Mouse (Mus musculus) gastrocnemius, adult 2 months (tissue): ENCODE results near the gene Ptpn11. TPM values are rescaled to one million over a fixed set of nuclear protein-coding genes. Genes with fewer than 3 reads are reported as not detected.

ENCODE experiments used
- DNase-seq: peaks from one replicate; pipeline ENCODE4 v3.0.0; 2022
- H3K27ac ChIP-seq: fragments of 200-600 bp; 2 replicates; pipeline ENCODE4 v1.8.1; 2022; ENCODE audit warnings: mild to moderate bottlenecking
- H3K4me3 ChIP-seq: fragments of 200-600 bp; 2 replicates; pipeline ENCODE4 v1.8.1; 2022; ENCODE audit warnings: mild to moderate bottlenecking, moderate library complexity
- CTCF ChIP-seq: fragments of 200-600 bp; IDR thresholded peaks from 2 replicates; pipeline ENCODE4 v1.8.1; 2022; ENCODE audit warnings: antibody characterized with exemption, mild to moderate bottlenecking, moderate library complexity
- intact Hi-C: fragments of 180-260 bp; cut with DNase I; formaldehyde crosslinking; loops from one replicate; pipeline ENCODE4 v1.15.1; 2025
- total RNA-seq, 2 experiments: library from RNA; stranded (reverse); gene quantifications; 2 replicates each; pipeline ENCODE4 v1.2.3; 2021

Ptpn11 gene
- total RNA-seq, 2 experiments from 2014 or later, result 70.6 to 74.4 TPM

- no peak for DNase-seq
- Histone ChIP-seq H3K27ac (no peak overlapping the region), H3K4me3 (no peak overlapping the region)
- TF ChIP-seq CTCF, result peak; percentile 59
- intact Hi-C loops, result no loop called here
Measured at GRCm38 (mm10) chr5:121126051-121126450, 65.1 kb downstream of the Ptpn11 start.

- DNase-seq, result no peak
- intact Hi-C loops, result no loop called here
- no peak overlapping the region for H3K27ac ChIP-seq
- H3K4me3 ChIP-seq, result no peak overlapping the region
- TF ChIP-seq CTCF, result no peak
Measured at GRCm38 (mm10) chr5:121125563-121125962, 65.6 kb downstream of the Ptpn11 start.

GRCm38 (mm10) chr5:121124208-121125185 is 66.7 kb downstream of the Ptpn11 start:
- DNase-seq, result no peak
- no peak for TF ChIP-seq CTCF
- no peak overlapping the region for H3K4me3 ChIP-seq
- intact Hi-C loops, result no loop called here
- no peak overlapping the region for H3K27ac ChIP-seq

- intact Hi-C loops, result no loop called here
- no peak for DNase-seq
Measured at GRCm38 (mm10) chr5:121123399-121123798, 67.8 kb downstream of the Ptpn11 start.

GRCm38 (mm10) chr5:121122577-121122976 is 68.6 kb downstream of the Ptpn11 start:
- Histone ChIP-seq H3K27ac (no peak overlapping the region), H3K4me3 (no peak overlapping the region)
- no peak for TF ChIP-seq CTCF
- intact Hi-C loops, result no loop called here
- no peak for DNase-seq

More at GRCm38 (mm10) chr5:121123399-121123798, 67.8 kb downstream of the Ptpn11 start:
- TF ChIP-seq CTCF, result no peak
- Histone ChIP-seq H3K27ac (no peak overlapping the region), H3K4me3 (no peak overlapping the region)

GRCm38 (mm10) chr5:121122036-121122435 is 69.2 kb downstream of the Ptpn11 start:
- no peak for DNase-seq
- intact Hi-C loops, result no loop called here
- TF ChIP-seq CTCF, result no peak
- H3K4me3 ChIP-seq, result no peak overlapping the region
- no peak overlapping the region for H3K27ac ChIP-seq

- DNase-seq, result no peak
- intact Hi-C loops, result no loop called here
- peak overlapping the region; percentile 40; the same call in 1 of the 2 replicates for H3K27ac ChIP-seq
- no peak for TF ChIP-seq CTCF
- no peak overlapping the region; the same call in 1 of the 2 replicates for H3K4me3 ChIP-seq
Measured at GRCm38 (mm10) chr5:121119331-121120034, 71.7 kb downstream of the Ptpn11 start.

- intact Hi-C loops, result no loop called here
- DNase-seq, result no peak
- no peak for TF ChIP-seq CTCF
- H3K4me3 ChIP-seq, result no peak overlapping the region
- H3K27ac ChIP-seq, result no peak overlapping the region
Measured at GRCm38 (mm10) chr5:121118345-121118744, 72.9 kb downstream of the Ptpn11 start.

- TF ChIP-seq CTCF, result no peak
- DNase-seq, result no peak
- intact Hi-C loops, result no loop called here
- Histone ChIP-seq H3K27ac (no peak overlapping the region), H3K4me3 (no peak overlapping the region)
Measured at GRCm38 (mm10) chr5:121116941-121117340, 74.3 kb downstream of the Ptpn11 start.

- no peak for DNase-seq
- intact Hi-C loops, result no loop called here
- no peak overlapping the region for H3K27ac ChIP-seq
- TF ChIP-seq CTCF, result no peak
- no peak overlapping the region for H3K4me3 ChIP-seq
Measured at GRCm38 (mm10) chr5:121115391-121116157, 75.6 kb downstream of the Ptpn11 start.

GRCm38 (mm10) chr5:121114151-121114550 is 77.0 kb downstream of the Ptpn11 start:
- TF ChIP-seq CTCF, result no peak
- Histone ChIP-seq H3K27ac (no peak overlapping the region), H3K4me3 (peak overlapping the region; percentile 30)
- intact Hi-C loops, result no loop called here
- DNase-seq, result no peak

- Histone ChIP-seq H3K4me3 (no peak overlapping the region), H3K27ac (no peak overlapping the region)
- intact Hi-C loops, result no loop called here
- TF ChIP-seq CTCF, result peak; percentile 14
- no peak for DNase-seq
Measured at GRCm38 (mm10) chr5:121112390-121112789, 78.8 kb downstream of the Ptpn11 start.
